Mouse (Mus musculus) liver, embryonic 13.5 days (tissue): ENCODE data around the gene Scgb1c1. TPM values are rescaled to one million over a fixed set of nuclear protein-coding genes. Genes with fewer than 3 reads are reported as not detected.
"Not testable (repeated sequence)": the region's sequence is repeated elsewhere in the genome, so short reads cannot be mapped to it uniquely, and the experiment has no call there.

Experiments used
- ATAC-seq: fragments of 200-750 bp; cut with Nextera tagmentation; 2 replicates; pipeline ENCODE4 v1.8.0; 2017; ENCODE audit warnings: low read depth, mild to moderate bottlenecking, moderate number of reproducible peaks, moderate library complexity
- DNase-seq: peaks from one replicate; pipeline ENCODE4 v3.0.0; 2022
- H3K27ac ChIP-seq: fragments of 300-500 bp; sonication (generic); 2 replicates; pipeline ENCODE4 v1.5.1; 2015; ENCODE audit warnings: moderate library complexity, mild to moderate bottlenecking, inconsistent platforms
- H3K27me3 ChIP-seq: fragments of 300-500 bp; sonication (generic); 2 replicates; pipeline ENCODE4 v1.6.1; 2015; ENCODE audit warnings: mild to moderate bottlenecking, inconsistent platforms
- H3K36me3 ChIP-seq: fragments of 300-500 bp; sonication (generic); 2 replicates; pipeline ENCODE4 v1.6.1; 2015; ENCODE audit warnings: mild to moderate bottlenecking, inconsistent platforms
- H3K4me1 ChIP-seq: fragments of 300-500 bp; sonication (generic); replicated peaks from 2 replicates; pipeline ENCODE4 v1.6.1; 2015; ENCODE audit warnings: inconsistent platforms
- H3K4me2 ChIP-seq: fragments of 300-500 bp; sonication (generic); 2 replicates; pipeline ENCODE4 v1.6.1; 2015; ENCODE audit warnings: inconsistent platforms, mild to moderate bottlenecking, moderate library complexity
- H3K4me3 ChIP-seq: fragments of 300-500 bp; sonication (generic); replicated peaks from 2 replicates; pipeline ENCODE4 v1.5.1; 2015; ENCODE audit warnings: mild to moderate bottlenecking, inconsistent platforms
- H3K9ac ChIP-seq: fragments of 300-500 bp; sonication (generic); 2 replicates; pipeline ENCODE4 v1.6.1; 2015; ENCODE audit warnings: mild to moderate bottlenecking, inconsistent platforms
- H3K9me3 ChIP-seq: fragments of 300-500 bp; sonication (generic); replicated peaks from 2 replicates; pipeline ENCODE4 v1.6.1; 2016; ENCODE audit warnings: inconsistent platforms
- WGBS: fragments of 180-500 bp; shearing (Covaris S2); methylation state at CpG from one replicate; pipeline ENCODE4 v1.1.7; 2015; ENCODE audit not compliant: insufficient replicate concordance; 5-methylcytosine and 5-hydroxymethylcytosine counted together
- polyA plus RNA-seq: library from polyadenylated mRNA; unstranded; fragments of >200 nt; fragmentation: Nextera tagmentation; extraction: Ambion mirVana; gene quantifications from 2 replicates; pipeline ENCODE4 v1.2.1, GENCODE M21; 2015

The Scgb1c1 gene
- polyA plus RNA-seq, 1 experiment from 2014 or later: not detected

- WGBS: 0% methylated on average over 12 of the region's 12 CpGs
- H3K36me3 ChIP-seq: peaks cover 40% of the 10 kb centered on the region
- peak overlapping the region; percentile 88 for H3K9ac ChIP-seq
- H3K27ac ChIP-seq: peak overlapping the region; percentile 90
- H3K4me1 ChIP-seq: peaks cover 42% of the 10 kb centered on the region
- no peaks in the 10 kb centered on the region for H3K27me3 ChIP-seq
- peak; percentile 24 for ATAC-seq
- H3K9me3 ChIP-seq: no peaks in the 10 kb centered on the region
- peak overlapping the region; percentile 93 for H3K4me2 ChIP-seq
- H3K4me3 ChIP-seq: peak overlapping the region; percentile 92
- no peak for DNase-seq
Measured at GRCm38 (mm10) chr7:140882469-140882803, 37.1 kb downstream of the Scgb1c1 start.

- H3K9me3 ChIP-seq, DNase-seq, H3K27ac ChIP-seq, H3K4me2 ChIP-seq, H3K4me3 ChIP-seq, H3K27me3 ChIP-seq, H3K4me1 ChIP-seq, ATAC-seq, H3K9ac ChIP-seq: not testable (repeated sequence)
- peaks cover 84% of the 10 kb centered on the region for H3K36me3 ChIP-seq
- 95% methylated on average over 16 of the region's 16 CpGs for WGBS
Measured at GRCm38 (mm10) chr7:140890636-140891035, 45.3 kb downstream of the Scgb1c1 start.

DNA sequence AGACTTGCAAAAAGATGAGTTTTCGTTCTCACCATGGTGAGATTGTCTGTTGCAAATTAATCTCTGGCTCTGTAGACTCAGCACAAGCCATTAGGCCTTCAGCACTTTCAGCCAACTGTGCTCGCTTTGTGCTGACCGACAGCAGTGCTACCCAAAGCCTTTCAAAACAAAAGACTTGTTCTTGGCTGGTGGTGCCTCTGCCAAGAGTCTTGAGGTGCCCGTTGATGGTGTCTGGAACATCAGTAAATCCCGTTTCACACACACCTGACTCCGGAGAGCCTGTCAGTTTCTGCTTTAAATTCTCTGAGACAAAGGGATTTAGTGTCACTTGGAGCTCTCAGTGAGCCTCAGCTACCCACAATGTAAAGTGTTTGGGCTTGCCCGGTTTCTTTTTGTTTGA lies 48.7 kb downstream of the Scgb1c1 start:
- no peak overlapping the region for H3K9ac ChIP-seq
- WGBS: 79% methylated on average over 7 of the region's 7 CpGs
- no peaks in the 10 kb centered on the region for H3K9me3 ChIP-seq
- no peak overlapping the region for H3K27ac ChIP-seq
- no peaks in the 10 kb centered on the region for H3K27me3 ChIP-seq
- ATAC-seq: no peak
- H3K4me3 ChIP-seq: no peak overlapping the region
- no peak overlapping the region for H3K4me2 ChIP-seq
- H3K4me1 ChIP-seq: no peaks in the 10 kb centered on the region
- DNase-seq: no peak
- H3K36me3 ChIP-seq: peaks cover 83% of the 10 kb centered on the region

GRCm38 (mm10) chr7:140894611-140895010 lies 49.3 kb downstream of the Scgb1c1 start:
- H3K9ac ChIP-seq: no peak overlapping the region
- no peaks in the 10 kb centered on the region for H3K9me3 ChIP-seq
- no peaks in the 10 kb centered on the region for H3K4me1 ChIP-seq
- WGBS: 88% methylated on average over 3 of the region's 3 CpGs
- H3K36me3 ChIP-seq: peaks cover 79% of the 10 kb centered on the region
- H3K27ac ChIP-seq: no peak overlapping the region; the same call in 1 of the 2 replicates
- no peak for DNase-seq
- H3K4me3 ChIP-seq: no peak overlapping the region
- H3K4me2 ChIP-seq: no peak overlapping the region
- no peaks in the 10 kb centered on the region for H3K27me3 ChIP-seq
- no peak for ATAC-seq

Other genes starting within 250 kb of the Scgb1c1 start
- gene Olfr46, start 244.3 kb upstream of the Scgb1c1 start, polyA plus RNA-seq: not detected in 2 replicates
- gene Olfr61, start 216.6 kb upstream of the Scgb1c1 start, polyA plus RNA-seq: not detected in 2 replicates
- gene Olfr53, start 199.1 kb upstream of the Scgb1c1 start, polyA plus RNA-seq: not detected in 2 replicates
- not detected in 2 replicates for gene Olfr539, start 185.6 kb upstream of the Scgb1c1 start, polyA plus RNA-seq
- not detected in 2 replicates for gene Olfr45, start 163.6 kb upstream of the Scgb1c1 start, polyA plus RNA-seq
- not detected in 2 replicates for gene Olfr541, start 148.3 kb upstream of the Scgb1c1 start, polyA plus RNA-seq
- gene Cyp2e1, start 81.8 kb upstream of the Scgb1c1 start, polyA plus RNA-seq: 0.10 TPM in 1 of 2 replicates, not detected in the other
- 0.17 and 0.20 TPM in 2 replicates for gene Syce1, start 57.7 kb upstream of the Scgb1c1 start, polyA plus RNA-seq
- gene Zfp941, start 23.4 kb upstream of the Scgb1c1 start, polyA plus RNA-seq: 0.24 and 0.38 TPM in 2 replicates
- gene Urah, start 10.5 kb upstream of the Scgb1c1 start, polyA plus RNA-seq: 9.7 and 10.9 TPM in 2 replicates
- gene Odf3, start 2.3 kb downstream of the Scgb1c1 start, polyA plus RNA-seq: not detected in 2 replicates
- not detected in 2 replicates for gene Gm45785, start 10.8 kb downstream of the Scgb1c1 start, polyA plus RNA-seq
- gene Ric8a, start 11.4 kb downstream of the Scgb1c1 start, polyA plus RNA-seq: 25.0 and 25.1 TPM in 2 replicates
- 17.1 and 20.1 TPM in 2 replicates for gene Bet1l, start 12.0 kb downstream of the Scgb1c1 start, polyA plus RNA-seq
- 187 and 202 TPM in 2 replicates for gene Psmd13, start 36.4 kb downstream of the Scgb1c1 start, polyA plus RNA-seq
- gene Sirt3, start 36.8 kb downstream of the Scgb1c1 start, polyA plus RNA-seq: 16.6 and 16.8 TPM in 2 replicates
- gene Cox8b, start 54.9 kb downstream of the Scgb1c1 start, polyA plus RNA-seq: 0.33 and 1.3 TPM in 2 replicates
- gene Nlrp6, start 75.4 kb downstream of the Scgb1c1 start, polyA plus RNA-seq: 1.6 and 2.4 TPM in 2 replicates
- gene Pgghg, start 95.8 kb downstream of the Scgb1c1 start, polyA plus RNA-seq: 5.0 and 5.9 TPM in 2 replicates
- 0.35 and 0.61 TPM in 2 replicates for gene Ifitm5, start 104.7 kb downstream of the Scgb1c1 start, polyA plus RNA-seq
- not detected in 2 replicates for gene Gm45717, start 110.4 kb downstream of the Scgb1c1 start, polyA plus RNA-seq
- 309 and 331 TPM in 2 replicates for gene Ifitm2, start 110.4 kb downstream of the Scgb1c1 start, polyA plus RNA-seq
- 22.3 and 24.0 TPM in 2 replicates for gene Ifitm1, start 121.7 kb downstream of the Scgb1c1 start, polyA plus RNA-seq
- 53.9 and 61.7 TPM in 2 replicates for gene Ifitm3, start 165.2 kb downstream of the Scgb1c1 start, polyA plus RNA-seq
- gene Ifitm6, start 172.4 kb downstream of the Scgb1c1 start, polyA plus RNA-seq: 2.7 and 2.9 TPM in 2 replicates
- gene Gm17387, start 183.6 kb downstream of the Scgb1c1 start, polyA plus RNA-seq: not detected in 2 replicates
- gene B4galnt4, start 215.6 kb downstream of the Scgb1c1 start, polyA plus RNA-seq: 0.75 and 0.81 TPM in 2 replicates
- gene Pkp3, start 232.7 kb downstream of the Scgb1c1 start, polyA plus RNA-seq: 0.70 and 0.71 TPM in 2 replicates